Mouse (Mus musculus): ENCODE measurements at regions not wholly inside any gene's neighbourhood (a gene's known extent, or its start where the extent isn't known, plus 50 kb on each side); places are given as distances from the start of the nearest gene placed in this dataset.

- Histone ChIP-seq H3K27me3 (ENCODE audit: control insufficient read depth, insufficient read depth, low read depth, low read length) (no peaks in the 10 kb centered on the region), H3K36me3 (ENCODE audit: control insufficient read depth, insufficient read depth, low read length) (no peaks in the 10 kb centered on the region), H3K27ac (ENCODE audit: low read length) (no peak overlapping the region), H3K4me3 (ENCODE audit: low read depth, low read length) (no peak overlapping the region), H3K4me2 (ENCODE audit: low read length) (no peak overlapping the region), H3K4me1 (ENCODE audit: control insufficient read depth, insufficient read depth, low read length) (no peaks in the 10 kb centered on the region), H3K9me3 (replicated peaks; ENCODE audit: control insufficient read depth, low read length, poor library complexity, severe bottlenecking) (no peaks in the 10 kb centered on the region), H3K9ac (ENCODE audit: low read depth, low read length) (no peak overlapping the region)
- no peak for ATAC-seq
- 85% methylated on average over 4 of the region's 4 CpGs for WGBS
These were observed 83.1 kb downstream of the Thbs2 start for GRCm38 (mm10) chr17:14610791-14611522.

- no peaks in the 10 kb centered on the region for H3K4me1 ChIP-seq (ENCODE audit: control insufficient read depth, insufficient read depth, low read length)
- 92% methylated on average over 4 of the region's 4 CpGs for WGBS
- H3K4me3 ChIP-seq (ENCODE audit: low read depth, low read length) = no peak overlapping the region
- no peaks in the 10 kb centered on the region for H3K36me3 ChIP-seq (ENCODE audit: control insufficient read depth, insufficient read depth, low read length)
- no peak for ATAC-seq
- no peak overlapping the region for H3K4me2 ChIP-seq (ENCODE audit: low read length)
- no peak overlapping the region for H3K9ac ChIP-seq (ENCODE audit: low read depth, low read length)
- no peaks in the 10 kb centered on the region for H3K27me3 ChIP-seq (ENCODE audit: control insufficient read depth, insufficient read depth, low read depth, low read length)
- H3K9me3 ChIP-seq (replicated peaks; ENCODE audit: control insufficient read depth, low read length, poor library complexity, severe bottlenecking) = no peaks in the 10 kb centered on the region
- no peak overlapping the region for H3K27ac ChIP-seq (ENCODE audit: low read length)
These were observed 85.2 kb downstream of the Thbs2 start for GRCm38 (mm10) chr17:14608845-14609244.

- no peak overlapping the region for H3K4me3 ChIP-seq (ENCODE audit: low read depth, low read length)
- H3K9ac ChIP-seq (ENCODE audit: low read depth, low read length) = no peak overlapping the region
- WGBS = 69% methylated on average over 5 of the region's 5 CpGs
- H3K27ac ChIP-seq (ENCODE audit: low read length) = no peak overlapping the region
- ATAC-seq = no peak
- H3K4me1 ChIP-seq (ENCODE audit: control insufficient read depth, insufficient read depth, low read length) = no peaks in the 10 kb centered on the region
- H3K9me3 ChIP-seq (replicated peaks; ENCODE audit: control insufficient read depth, low read length, poor library complexity, severe bottlenecking) = no peaks in the 10 kb centered on the region
- H3K27me3 ChIP-seq (ENCODE audit: control insufficient read depth, insufficient read depth, low read depth, low read length) = no peaks in the 10 kb centered on the region
- no peak overlapping the region for H3K4me2 ChIP-seq (ENCODE audit: low read length)
- H3K36me3 ChIP-seq (ENCODE audit: control insufficient read depth, insufficient read depth, low read length) = no peaks in the 10 kb centered on the region
These were observed 87.6 kb downstream of the Thbs2 start for GRCm38 (mm10) chr17:14606356-14606989.

- no peak for ATAC-seq
- Histone ChIP-seq H3K9ac (ENCODE audit: low read depth, low read length) (no peak overlapping the region), H3K4me2 (ENCODE audit: low read length) (no peak overlapping the region), H3K36me3 (ENCODE audit: control insufficient read depth, insufficient read depth, low read length) (no peaks in the 10 kb centered on the region), H3K4me3 (ENCODE audit: low read depth, low read length) (no peak overlapping the region), H3K4me1 (ENCODE audit: control insufficient read depth, insufficient read depth, low read length) (no peaks in the 10 kb centered on the region), H3K27ac (ENCODE audit: low read length) (no peak overlapping the region), H3K9me3 (replicated peaks; ENCODE audit: control insufficient read depth, low read length, poor library complexity, severe bottlenecking) (no peaks in the 10 kb centered on the region), H3K27me3 (ENCODE audit: control insufficient read depth, insufficient read depth, low read depth, low read length) (no peaks in the 10 kb centered on the region)
- 88% methylated on average over 10 of the region's 10 CpGs for whole genome bisulfite sequencing
These were observed 94.4 kb downstream of the Thbs2 start for GRCm38 (mm10) chr17:14599681-14600080.

GRCm38 (mm10) chr17:14596470-14596869 is 97.6 kb downstream of the Thbs2 start:
- Histone ChIP-seq H3K9ac (ENCODE audit: low read depth, low read length) (no peak overlapping the region), H3K9me3 (replicated peaks; ENCODE audit: control insufficient read depth, low read length, poor library complexity, severe bottlenecking) (no peaks in the 10 kb centered on the region), H3K4me1 (ENCODE audit: control insufficient read depth, insufficient read depth, low read length) (no peaks in the 10 kb centered on the region), H3K4me2 (ENCODE audit: low read length) (no peak overlapping the region), H3K27ac (ENCODE audit: low read length) (no peak overlapping the region), H3K4me3 (ENCODE audit: low read depth, low read length) (no peak overlapping the region), H3K27me3 (ENCODE audit: control insufficient read depth, insufficient read depth, low read depth, low read length) (no peaks in the 10 kb centered on the region), H3K36me3 (ENCODE audit: control insufficient read depth, insufficient read depth, low read length) (no peaks in the 10 kb centered on the region)
- no peak for ATAC-seq
- 94% methylated on average over 7 of the region's 7 CpGs for WGBS

GRCm38 (mm10) chr17:14595525-14595924 is 98.5 kb downstream of the Thbs2 start:
- H3K36me3 ChIP-seq (ENCODE audit: control insufficient read depth, insufficient read depth, low read length) = no peaks in the 10 kb centered on the region
- H3K27ac ChIP-seq (ENCODE audit: low read length) = no peak overlapping the region
- H3K4me3 ChIP-seq (ENCODE audit: low read depth, low read length) = no peak overlapping the region
- H3K4me2 ChIP-seq (ENCODE audit: low read length) = no peak overlapping the region
- WGBS = 85% methylated on average over 7 of the region's 7 CpGs
- H3K9ac ChIP-seq (ENCODE audit: low read depth, low read length) = no peak overlapping the region
- no peak for ATAC-seq
- no peaks in the 10 kb centered on the region for H3K9me3 ChIP-seq (replicated peaks; ENCODE audit: control insufficient read depth, low read length, poor library complexity, severe bottlenecking)
- no peaks in the 10 kb centered on the region for H3K4me1 ChIP-seq (ENCODE audit: control insufficient read depth, insufficient read depth, low read length)
- H3K27me3 ChIP-seq (ENCODE audit: control insufficient read depth, insufficient read depth, low read depth, low read length) = no peaks in the 10 kb centered on the region

- WGBS = 93% methylated on average over 12 of the region's 12 CpGs
- ATAC-seq = no peak
- H3K4me1 ChIP-seq (ENCODE audit: control insufficient read depth, insufficient read depth, low read length) = no peaks in the 10 kb centered on the region
- H3K4me2 ChIP-seq (ENCODE audit: low read length) = no peak overlapping the region
- no peak overlapping the region for H3K9ac ChIP-seq (ENCODE audit: low read depth, low read length)
- no peaks in the 10 kb centered on the region for H3K27me3 ChIP-seq (ENCODE audit: control insufficient read depth, insufficient read depth, low read depth, low read length)
- H3K9me3 ChIP-seq (replicated peaks; ENCODE audit: control insufficient read depth, low read length, poor library complexity, severe bottlenecking) = no peaks in the 10 kb centered on the region
- H3K27ac ChIP-seq (ENCODE audit: low read length) = no peak overlapping the region
- no peaks in the 10 kb centered on the region for H3K36me3 ChIP-seq (ENCODE audit: control insufficient read depth, insufficient read depth, low read length)
- H3K4me3 ChIP-seq (ENCODE audit: low read depth, low read length) = no peak overlapping the region
These were observed 105.8 kb downstream of the Thbs2 start for GRCm38 (mm10) chr17:14588086-14588817.

GRCm38 (mm10) chr17:14579671-14580070 is 114.4 kb downstream of the Thbs2 start:
- 76% methylated on average over 3 of the region's 3 CpGs for WGBS
- Histone ChIP-seq H3K27ac (ENCODE audit: low read length) (no peak overlapping the region), H3K27me3 (ENCODE audit: control insufficient read depth, insufficient read depth, low read depth, low read length) (no peaks in the 10 kb centered on the region), H3K36me3 (ENCODE audit: control insufficient read depth, insufficient read depth, low read length) (no peaks in the 10 kb centered on the region), H3K9me3 (replicated peaks; ENCODE audit: control insufficient read depth, low read length, poor library complexity, severe bottlenecking) (no peaks in the 10 kb centered on the region), H3K4me2 (ENCODE audit: low read length) (no peak overlapping the region), H3K4me3 (ENCODE audit: low read depth, low read length) (no peak overlapping the region), H3K4me1 (ENCODE audit: control insufficient read depth, insufficient read depth, low read length) (no peaks in the 10 kb centered on the region), H3K9ac (ENCODE audit: low read depth, low read length) (no peak overlapping the region)
- no peak for ATAC-seq

- Histone ChIP-seq H3K27ac (ENCODE audit: low read length) (no peak overlapping the region), H3K4me2 (ENCODE audit: low read length) (no peak overlapping the region), H3K27me3 (ENCODE audit: control insufficient read depth, insufficient read depth, low read depth, low read length) (no peaks in the 10 kb centered on the region), H3K9ac (ENCODE audit: low read depth, low read length) (no peak overlapping the region), H3K9me3 (replicated peaks; ENCODE audit: control insufficient read depth, low read length, poor library complexity, severe bottlenecking) (no peaks in the 10 kb centered on the region), H3K36me3 (ENCODE audit: control insufficient read depth, insufficient read depth, low read length) (no peaks in the 10 kb centered on the region), H3K4me3 (ENCODE audit: low read depth, low read length) (no peak overlapping the region), H3K4me1 (ENCODE audit: control insufficient read depth, insufficient read depth, low read length) (no peaks in the 10 kb centered on the region)
- no peak for ATAC-seq
- 92% methylated on average over 1 of the region's 1 CpGs for WGBS
These were observed 115.3 kb downstream of the Thbs2 start for GRCm38 (mm10) chr17:14578721-14579120.
